Mouse (Mus musculus) lung, postnatal 0 days (tissue): ENCODE results near the gene Ildr2.

Experiments
- CTCF ChIP-seq: IDR thresholded peaks from 2 replicates; pipeline ENCODE4 v1.5.1; 2016; ENCODE audit warnings: antibody characterized with exemption, mild to moderate bottlenecking
- EP300 ChIP-seq: IDR thresholded peaks from 2 replicates; pipeline ENCODE4 v1.6.1; 2016; ENCODE audit warnings: antibody characterized with exemption, mild to moderate bottlenecking, control low read depth

DNA sequence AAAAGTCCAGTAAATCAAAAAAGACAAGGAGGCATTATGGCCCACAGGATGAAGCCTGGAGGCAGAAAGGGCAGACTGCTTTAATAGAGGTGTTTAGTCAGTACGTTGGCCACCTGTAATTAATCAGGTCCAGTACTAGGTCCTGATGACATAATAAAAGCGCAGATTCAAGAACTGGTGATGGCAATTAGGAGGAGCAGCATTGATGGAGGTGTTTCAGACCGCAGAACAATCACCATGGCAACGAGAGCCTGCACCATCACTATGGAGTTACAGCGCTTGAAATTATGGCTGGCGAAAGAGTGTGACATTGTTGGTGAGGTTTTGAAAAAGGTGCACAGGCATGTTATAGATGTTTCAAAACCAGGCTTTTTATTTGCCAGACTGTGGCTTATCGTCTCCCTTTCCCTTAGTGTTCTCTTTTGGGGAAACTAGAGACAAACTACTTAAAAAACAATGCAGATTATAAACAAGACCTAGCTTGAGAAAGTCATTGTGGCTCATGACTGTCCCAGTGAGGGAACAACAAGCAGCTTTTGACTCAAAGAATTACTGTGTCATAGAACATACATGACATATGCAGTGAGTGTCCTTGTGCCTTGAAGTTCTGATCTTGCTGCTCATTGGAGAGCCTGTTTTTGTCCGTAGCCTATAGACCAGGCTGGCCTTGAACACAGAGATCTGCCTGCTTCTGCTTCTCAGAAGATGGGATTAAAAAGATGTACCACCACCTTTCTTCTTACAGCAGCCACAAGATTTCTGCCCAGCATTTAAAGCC is 90.5 kb downstream of the Ildr2 start:
- TF ChIP-seq CTCF: no peak
- no peak for TF ChIP-seq EP300
